Mouse (Mus musculus) spleen, adult 2 months (tissue): ENCODE measurements around the gene Nanp. TPM values are rescaled to one million over a fixed set of nuclear protein-coding genes. Genes with fewer than 3 reads are reported as not detected.

Experiments
- DNase-seq, 2 experiments: peaks; one replicate each; pipeline versions ENCODE4 v3.0.0 to v3.0.0-alpha.2; 2012 to 2021; ENCODE audit warnings: low spot score in 2 of 2, low read depth in 1 of 2
- H3K27ac ChIP-seq: fragments of 200-500 bp; 2 replicates; pipeline ENCODE4 v1.5.1; 2012; ENCODE audit warnings: low read length, inconsistent platforms; ENCODE audit not compliant: insufficient read depth
- H3K27me3 ChIP-seq: fragments of 200-500 bp; 2 replicates; pipeline ENCODE4 v1.6.1; 2012; ENCODE audit warnings: mild to moderate bottlenecking, moderate library complexity, low read length, inconsistent platforms; ENCODE audit not compliant: control insufficient read depth, insufficient read depth
- H3K36me3 ChIP-seq: fragments of 200-500 bp; 2 replicates; pipeline ENCODE4 v1.6.1; 2012; ENCODE audit warnings: mild to moderate bottlenecking, low read length, inconsistent platforms; ENCODE audit not compliant: control insufficient read depth, insufficient read depth
- H3K4me1 ChIP-seq: fragments of 200-500 bp; 2 replicates; pipeline ENCODE4 v1.6.1; 2011; ENCODE audit warnings: inconsistent platforms; ENCODE audit not compliant: control insufficient read depth, insufficient read depth, insufficient read length
- H3K4me3 ChIP-seq: fragments of 200-500 bp; 2 replicates; pipeline ENCODE4 v1.5.1; 2011; ENCODE audit warnings: mild to moderate bottlenecking, inconsistent platforms; ENCODE audit not compliant: insufficient read depth, insufficient read length; ENCODE audit errors: extremely low read depth
- CTCF ChIP-seq: fragments of 200-500 bp; IDR thresholded peaks from 2 replicates; pipeline ENCODE4 v1.5.1; 2011; ENCODE audit warnings: mild to moderate bottlenecking, inconsistent platforms; ENCODE audit not compliant: insufficient read depth, insufficient read length, insufficient replicate concordance; ENCODE audit errors: extremely low read depth
- POLR2A ChIP-seq: fragments of 200-500 bp; IDR thresholded peaks from 2 replicates; pipeline ENCODE4 v1.6.1; 2011; ENCODE audit warnings: low read depth, low read length, inconsistent platforms
- WGBS: fragments of 180-500 bp; shearing (Covaris S2); methylation state at CpG from one replicate; pipeline ENCODE4 v1.1.7; 2018; 5-methylcytosine and 5-hydroxymethylcytosine counted together
- polyA plus RNA-seq: library from polyadenylated mRNA; depleted of rRNA; stranded (reverse); fragments of >200 nt; gene quantifications from 2 replicates; pipeline ENCODE4 v1.2.3, GENCODE M21; 2012

Nanp gene
- polyA plus RNA-seq, 1 experiment, result 1.5 TPM

- Histone ChIP-seq H3K4me3 (peak overlapping the region; percentile 66), H3K27ac (no peak overlapping the region), H3K36me3 (no peaks in the 10 kb centered on the region), H3K27me3 (peaks cover 10% of the 10 kb centered on the region), H3K4me1 (peaks cover 7% of the 10 kb centered on the region; the same call in 1 of the 2 replicates)
- no peak for TF ChIP-seq CTCF
- no peak for TF ChIP-seq POLR2A
- no peak for DNase-seq
- WGBS, result 2% methylated on average over 21 of the region's 21 CpGs
Measured at GRCm38 (mm10) chr2:151008517-151008932, 30.7 kb downstream of the Nanp start.

- no peaks in the 10 kb centered on the region for H3K36me3 ChIP-seq
- WGBS, result 54% methylated on average over 6 of the region's 6 CpGs
- TF ChIP-seq POLR2A (no peak), CTCF (no peak)
- DNase-seq, result no peak
- peaks cover 7% of the 10 kb centered on the region; the same call in 1 of the 2 replicates for H3K4me1 ChIP-seq
- peak overlapping the region; percentile 66 for H3K4me3 ChIP-seq
- peaks cover 10% of the 10 kb centered on the region for H3K27me3 ChIP-seq
- no peak overlapping the region for H3K27ac ChIP-seq
Measured at GRCm38 (mm10) chr2:151008006-151008405, 31.2 kb downstream of the Nanp start.

- Histone ChIP-seq H3K36me3 (no peaks in the 10 kb centered on the region), H3K4me1 (peaks cover 7% of the 10 kb centered on the region; the same call in 1 of the 2 replicates), H3K27ac (no peak overlapping the region), H3K27me3 (peaks cover 10% of the 10 kb centered on the region), H3K4me3 (no peak overlapping the region)
- no peak for DNase-seq
- no peak for TF ChIP-seq POLR2A
- no peak for TF ChIP-seq CTCF
- WGBS, result 86% methylated on average over 5 of the region's 5 CpGs
Measured at GRCm38 (mm10) chr2:151006281-151006945, 32.8 kb downstream of the Nanp start.

GRCm38 (mm10) chr2:151004390-151004789, 34.8 kb downstream of the Nanp start:
- Histone ChIP-seq H3K27ac (no peak overlapping the region), H3K27me3 (peaks cover 10% of the 10 kb centered on the region), H3K36me3 (no peaks in the 10 kb centered on the region), H3K4me1 (peaks cover 7% of the 10 kb centered on the region; the same call in 1 of the 2 replicates), H3K4me3 (no peak overlapping the region)
- WGBS, result 95% methylated on average over 10 of the region's 10 CpGs
- no peak for DNase-seq
- no peak for TF ChIP-seq CTCF
- TF ChIP-seq POLR2A, result no peak

- H3K4me1 ChIP-seq, result peaks cover 4% of the 10 kb centered on the region; the same call in 1 of the 2 replicates
- H3K4me3 ChIP-seq, result no peak overlapping the region
- TF ChIP-seq CTCF (no peak), POLR2A (no peak)
- peaks cover 5% of the 10 kb centered on the region for H3K27me3 ChIP-seq
- H3K36me3 ChIP-seq, result no peaks in the 10 kb centered on the region
- no peak overlapping the region for H3K27ac ChIP-seq
- 94% methylated on average over 6 of the region's 6 CpGs for WGBS
- no peak for DNase-seq
Measured at GRCm38 (mm10) chr2:151003796-151004195, 35.4 kb downstream of the Nanp start.

GRCm38 (mm10) chr2:151001619-151002175, 37.5 kb downstream of the Nanp start:
- H3K4me3 ChIP-seq, result no peak overlapping the region
- H3K27me3 ChIP-seq, result no peaks in the 10 kb centered on the region
- H3K4me1 ChIP-seq, result no peaks in the 10 kb centered on the region
- no peaks in the 10 kb centered on the region for H3K36me3 ChIP-seq
- WGBS, result 63% methylated on average over 5 of the region's 5 CpGs
- TF ChIP-seq CTCF (no peak), POLR2A (no peak)
- no peak for DNase-seq
- H3K27ac ChIP-seq, result no peak overlapping the region
